13 mouse cellular contexts compared by ENCODE assay signal in genomic region chr6:30664776-30665175, GRCm38 (mm10). TPM values are rescaled to one million over a fixed set of nuclear protein-coding genes. Genes with fewer than 3 reads are reported as not detected.
DNase-seq lines count a peak whose midpoint lies in the region; ATAC-seq and TF ChIP-seq lines count a peak whose summit lies in the region.
"Had no signal": no experiment of that assay in that cellular context is flagged by ENCODE, and none has a peak within 500 bp of the region (broad histone marks: within the 10 kb centered on the region; RNA-seq: fewer than 3 reads in every experiment).

No protein-coding gene starts in this region.

- no peaks in the 10 kb centered on the region; the same call in 1 of the 2 replicates for H3K4me1 ChIP-seq in heart, postnatal 0 days (ENCODE audit: control insufficient read depth, insufficient read depth)
- H3K4me1 ChIP-seq in neural tube, embryonic 11.5 days (ENCODE audit: control insufficient read depth, insufficient read depth, low read length), result peaks cover 6% of the 10 kb centered on the region
- 0 out of 2 replicates have a peak, but pooled peaks cover 8% of the 10 kb centered on the region for H3K4me1 ChIP-seq in hindbrain, embryonic 14.5 days (replicated peaks; ENCODE audit: control insufficient read depth, insufficient read depth, low read length)
- H3K4me1 ChIP-seq in stomach, embryonic 15.5 days, result no peaks in the 10 kb centered on the region

- H3K9me3 ChIP-seq in heart, postnatal 0 days (replicated peaks; ENCODE audit: control insufficient read depth, low read length), result no peaks in the 10 kb centered on the region
- H3K9me3 ChIP-seq in neural tube, embryonic 11.5 days (ENCODE audit: control insufficient read depth, low read length), result no peaks in the 10 kb centered on the region
- H3K9me3 ChIP-seq in hindbrain, embryonic 14.5 days (ENCODE audit: control insufficient read depth, low read length), result no peaks in the 10 kb centered on the region
- no peaks in the 10 kb centered on the region for H3K9me3 ChIP-seq in stomach, embryonic 15.5 days
- H3K9me3 ChIP-seq: hindbrain, embryonic 15.5 days had no signal

- H3K4me3 ChIP-seq in heart, postnatal 0 days (ENCODE audit: low read depth, low read length), result no peak overlapping the region
- no peak overlapping the region for H3K4me3 ChIP-seq in neural tube, embryonic 11.5 days (ENCODE audit: low read depth, low read length)
- no peak overlapping the region for H3K4me3 ChIP-seq in hindbrain, embryonic 14.5 days (replicated peaks; ENCODE audit: low read length)
- no peak overlapping the region for H3K4me3 ChIP-seq in stomach, embryonic 15.5 days (replicated peaks)
- H3K4me3 ChIP-seq: hindbrain, embryonic 15.5 days had no signal

- no peak for ATAC-seq in heart, postnatal 0 days (ENCODE audit: insufficient read depth, low read depth)
- ATAC-seq in neural tube, embryonic 11.5 days (ENCODE audit: insufficient read depth, low FRiP score, low TSS enrichment), result no peak
- no peak for ATAC-seq in hindbrain, embryonic 14.5 days (ENCODE audit: low FRiP score)
- no peak for ATAC-seq in stomach, embryonic 15.5 days (ENCODE audit: insufficient read depth, low FRiP score, low read depth)
- ATAC-seq in inflammation-experienced regulatory T-cells, adult 6 months, result no peak

- DNase-seq in heart, postnatal 0 days (ENCODE audit: low spot score), result no peak
- DNase-seq in heart, postnatal 10 days, result no peak
- DNase-seq in neural tube, embryonic 11.5 days (ENCODE audit: low spot score), result no peak
- no peak for DNase-seq in neural tube, embryonic 10.5 days (ENCODE audit: extremely low spot score, low spot score)
- DNase-seq in hindbrain, embryonic 14.5 days (ENCODE audit: low spot score), result no peak
- DNase-seq in yolk sac, embryonic 10.5 days (ENCODE audit: low spot score), result no peak
- DNase-seq: cerebellum, adult 11 months; right cerebral cortex, postnatal 4 days had no signal

- no peak overlapping the region for H3K9ac ChIP-seq in heart, postnatal 0 days (replicated peaks; ENCODE audit: low read depth, low read length)
- H3K9ac ChIP-seq in neural tube, embryonic 11.5 days (ENCODE audit: low read length), result no peak overlapping the region
- H3K9ac ChIP-seq in hindbrain, embryonic 14.5 days, result no peak overlapping the region
- no peak overlapping the region for H3K9ac ChIP-seq in stomach, embryonic 15.5 days
- H3K9ac ChIP-seq: hindbrain, embryonic 15.5 days had no signal

- H3K36me3 ChIP-seq in heart, postnatal 0 days (replicated peaks; ENCODE audit: control insufficient read depth, insufficient read depth, low read length), result no peaks in the 10 kb centered on the region
- H3K36me3 ChIP-seq in neural tube, embryonic 11.5 days (ENCODE audit: control insufficient read depth, insufficient read depth, low read length), result no peaks in the 10 kb centered on the region
- H3K36me3 ChIP-seq in hindbrain, embryonic 14.5 days (replicated peaks; ENCODE audit: control insufficient read depth, insufficient read depth), result no peaks in the 10 kb centered on the region
- no peaks in the 10 kb centered on the region for H3K36me3 ChIP-seq in stomach, embryonic 15.5 days
- H3K36me3 ChIP-seq: hindbrain, embryonic 15.5 days had no signal

- H3K4me2 ChIP-seq in heart, postnatal 0 days (ENCODE audit: low read depth, low read length), result no peak overlapping the region
- H3K4me2 ChIP-seq in neural tube, embryonic 11.5 days (ENCODE audit: low read depth), result no peak overlapping the region
- no peak overlapping the region for H3K4me2 ChIP-seq in hindbrain, embryonic 14.5 days (replicated peaks)
- no peak overlapping the region for H3K4me2 ChIP-seq in stomach, embryonic 15.5 days
- H3K4me2 ChIP-seq: hindbrain, embryonic 15.5 days had no signal

- no peak for TF ChIP-seq CTCF in heart, postnatal 0 days (IDR thresholded peaks at IDR 0.05; ENCODE audit: low read depth)

- WGBS in heart, postnatal 0 days, result 35% methylated on average over 6 of the region's 6 CpGs
- 40% methylated on average over 6 of the region's 6 CpGs for WGBS in neural tube, embryonic 11.5 days
- 28% methylated on average over 6 of the region's 6 CpGs for WGBS in hindbrain, embryonic 14.5 days
- 61% methylated on average over 6 of the region's 6 CpGs for WGBS in stomach, embryonic 15.5 days

- no peak for TF ChIP-seq EP300 in heart, postnatal 0 days (IDR thresholded peaks at IDR 0.05; ENCODE audit: low read depth)

- no peaks in the 10 kb centered on the region for H3K27me3 ChIP-seq in heart, postnatal 0 days (ENCODE audit: control insufficient read depth, insufficient read depth, low read length)
- H3K27me3 ChIP-seq in neural tube, embryonic 11.5 days (ENCODE audit: control insufficient read depth, insufficient read depth, low read length), result no peaks in the 10 kb centered on the region
- H3K27me3 ChIP-seq in hindbrain, embryonic 14.5 days (ENCODE audit: control insufficient read depth, insufficient read depth, low read length), result no peaks in the 10 kb centered on the region
- H3K27me3 ChIP-seq in stomach, embryonic 15.5 days (replicated peaks), result no peaks in the 10 kb centered on the region
- H3K27me3 ChIP-seq: hindbrain, embryonic 15.5 days had no signal

- intact Hi-C loops in heart, postnatal 10 days (cut with DNase I), result no loop called here

- H3K27ac ChIP-seq in heart, postnatal 0 days (ENCODE audit: low read depth), result peak overlapping the region; percentile 35; the same call in 1 of the 2 replicates
- H3K27ac ChIP-seq in neural tube, embryonic 11.5 days (ENCODE audit: low read depth, low read length), result 0 out of 2 replicates have a peak overlapping the region, but pooled peaks have one; percentile 40
- H3K27ac ChIP-seq in hindbrain, embryonic 14.5 days, result peak overlapping the region; percentile 27; the same call in 1 of the 2 replicates
- peak overlapping the region; percentile 8; the same call in 1 of the 2 replicates for H3K27ac ChIP-seq in stomach, embryonic 15.5 days
- H3K27ac ChIP-seq: hindbrain, embryonic 15.5 days had no signal

RNA-seq across cellular contexts. Expression of gene Cpa1, which starts 25.8 kb away (rescaled TPM):
- 11.5 and 16.8 TPM in 2 replicates for total RNA-seq in heart, postnatal 0 days (2014; rRNA removed; ENCODE audit: low replicate concordance)
- polyA plus RNA-seq in heart, postnatal 0 days (2015; fragmentation: Nextera tagmentation; extraction: Ambion mirVana), result 4.4 and 6.2 TPM in 2 replicates
- 1 to 10 TPM; 3.2 to 3.4 TPM for total RNA-seq in heart, postnatal 10 days (2021)
- 0.35 TPM in 1 of 2 replicates, not detected in the other for polyA plus RNA-seq in neural tube, embryonic 11.5 days (2014; fragmentation: Nextera tagmentation; extraction: Ambion mirVana)
- polyA plus RNA-seq in hindbrain, embryonic 14.5 days (2014; fragmentation: Nextera tagmentation; extraction: Ambion mirVana), result 0.78 and 0.96 TPM in 2 replicates
- 732 and 1,077 TPM in 2 replicates for polyA plus RNA-seq in stomach, embryonic 15.5 days (2015; fragmentation: Nextera tagmentation; extraction: Ambion mirVana)
- not detected for polyA plus RNA-seq in inflammation-experienced regulatory T-cells, adult 6 months (2017; shearing (Covaris generic))
- total RNA-seq: left cerebral cortex, postnatal 36 days; monocyte, adult 5-6 weeks had no signal

RNA-seq across cellular contexts. Expression of gene Cep41, which starts 28.8 kb away (rescaled TPM):
- 1.7 and 4.7 TPM in 2 replicates for total RNA-seq in heart, postnatal 0 days (2014; rRNA removed; ENCODE audit: low replicate concordance)
- 5.7 and 7.5 TPM in 2 replicates for polyA plus RNA-seq in heart, postnatal 0 days (2015; fragmentation: Nextera tagmentation; extraction: Ambion mirVana)
- total RNA-seq in heart, postnatal 10 days (2021), result 1 to 10 TPM; 2.3 to 4.1 TPM
- 27.3 and 27.9 TPM in 2 replicates for polyA plus RNA-seq in neural tube, embryonic 11.5 days (2014; fragmentation: Nextera tagmentation; extraction: Ambion mirVana)
- polyA plus RNA-seq in hindbrain, embryonic 14.5 days (2014; fragmentation: Nextera tagmentation; extraction: Ambion mirVana), result 12.2 and 13.7 TPM in 2 replicates
- 10.0 and 11.5 TPM in 2 replicates for polyA plus RNA-seq in stomach, embryonic 15.5 days (2015; fragmentation: Nextera tagmentation; extraction: Ambion mirVana)
- polyA plus RNA-seq in inflammation-experienced regulatory T-cells, adult 6 months (2017; shearing (Covaris generic)), result 10 to 100 TPM in 2 of 3 experiments, 1 to 10 TPM in 1; 7.9 to 12.0 (median 11.4) TPM

RNA-seq across cellular contexts. Expression of gene Cpa5, which starts 54.0 kb away (rescaled TPM):
- 0.46 and 1.6 TPM in 2 replicates for total RNA-seq in heart, postnatal 0 days (2014; rRNA removed; ENCODE audit: low replicate concordance)
- 0.32 and 0.67 TPM in 2 replicates for polyA plus RNA-seq in heart, postnatal 0 days (2015; fragmentation: Nextera tagmentation; extraction: Ambion mirVana)
- total RNA-seq in heart, postnatal 10 days (2021), result not detected
- 0.50 TPM in 1 of 2 replicates, not detected in the other for polyA plus RNA-seq in neural tube, embryonic 11.5 days (2014; fragmentation: Nextera tagmentation; extraction: Ambion mirVana)
- polyA plus RNA-seq in hindbrain, embryonic 14.5 days (2014; fragmentation: Nextera tagmentation; extraction: Ambion mirVana), result 0.16 and 0.17 TPM in 2 replicates
- 0.14 and 0.21 TPM in 2 replicates for polyA plus RNA-seq in stomach, embryonic 15.5 days (2015; fragmentation: Nextera tagmentation; extraction: Ambion mirVana)
- polyA plus RNA-seq in inflammation-experienced regulatory T-cells, adult 6 months (2017; shearing (Covaris generic)), result not detected
- total RNA-seq: left cerebral cortex, postnatal 36 days; monocyte, adult 5-6 weeks had no signal
- polyA plus RNA-seq: hindbrain, embryonic 15.5 days had no signal

RNA-seq across cellular contexts. Expression of gene Mest, which starts 58.6 kb away (rescaled TPM):
- total RNA-seq in heart, postnatal 0 days (2014; rRNA removed; ENCODE audit: low replicate concordance), result 717 and 1,330 TPM in 2 replicates
- polyA plus RNA-seq in heart, postnatal 0 days (2015; fragmentation: Nextera tagmentation; extraction: Ambion mirVana), result 664 and 669 TPM in 2 replicates
- total RNA-seq in heart, postnatal 10 days (2021), result 100 to 1,000 TPM; 192 to 215 TPM
- 1,492 and 1,651 TPM in 2 replicates for polyA plus RNA-seq in neural tube, embryonic 11.5 days (2014; fragmentation: Nextera tagmentation; extraction: Ambion mirVana)
- polyA plus RNA-seq in hindbrain, embryonic 14.5 days (2014; fragmentation: Nextera tagmentation; extraction: Ambion mirVana), result 346 and 418 TPM in 2 replicates
- polyA plus RNA-seq in stomach, embryonic 15.5 days (2015; fragmentation: Nextera tagmentation; extraction: Ambion mirVana), result 780 and 950 TPM in 2 replicates
- polyA plus RNA-seq in inflammation-experienced regulatory T-cells, adult 6 months (2017; shearing (Covaris generic)), result 1 to 10 TPM in 2 of 3 experiments, under 1 TPM in 1; 0.82 to 1.7 (median 1.5) TPM

Comparison
In these comparisons a context has a peak if more than half of its experiments do, and no peak if none do; other contexts are left out.
1. RNA of gene Cpa1, which starts 25.8 kb away (polyA plus RNA-seq): 732 to 1,077 TPM in stomach, embryonic 15.5 days; 4.4 to 6.2 TPM in heart, postnatal 0 days, 0.78 to 0.96 TPM in hindbrain, embryonic 14.5 days, 0.35 TPM in neural tube, embryonic 11.5 days and not detected in inflammation-experienced regulatory T-cells, adult 6 months; every median in the first group is over 100 times any median in the second.
2. Peak in every context shown above with its lines, with median percentiles within 50 percentile points of each other: H3K27ac ChIP-seq.